Mouse (Mus musculus) gastrocnemius, adult 8-10 months (tissue): ENCODE results near the gene Olfr666. TPM values are rescaled to one million over a fixed set of nuclear protein-coding genes. Genes with fewer than 3 reads are reported as not detected.
"Not testable (repeated sequence)": the region's sequence is repeated elsewhere in the genome, so short reads cannot be mapped to it uniquely, and the experiment has no call there.

ENCODE experiments used
- DNase-seq, 2 experiments: peaks; one replicate each; pipeline ENCODE4 v3.0.0; 2022; ENCODE audit warnings: low spot score in 2 of 2
- total RNA-seq, 4 experiments: library from RNA; stranded (reverse); gene quantifications; 2 replicates each; pipeline ENCODE4 v1.2.4; 2022

Olfr666 gene
- total RNA-seq, result not detected

DNA sequence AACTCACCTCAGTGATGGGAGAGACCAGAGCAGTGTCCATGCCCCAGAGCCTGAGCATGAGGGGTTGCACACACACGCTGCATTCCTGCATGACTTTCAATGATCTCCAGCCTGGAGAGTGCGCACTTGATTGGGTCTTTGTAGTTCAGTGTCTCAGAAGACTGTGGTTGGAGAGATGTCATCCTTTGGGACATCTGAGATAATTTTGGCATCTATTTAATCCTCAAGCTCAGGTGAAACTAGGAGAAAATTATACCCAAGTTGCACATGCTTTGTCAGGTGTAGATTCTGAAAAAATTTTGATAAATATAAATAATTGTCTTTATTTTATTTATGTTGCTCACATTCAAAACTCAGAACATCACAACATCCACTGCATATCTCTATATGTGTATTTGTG lies at the start of gene Olfr666:
Gene Olfr666 (minus strand): TSS at position 101 of the 400 bp plus-strand sequence.
- no peak for DNase-seq

DNA sequence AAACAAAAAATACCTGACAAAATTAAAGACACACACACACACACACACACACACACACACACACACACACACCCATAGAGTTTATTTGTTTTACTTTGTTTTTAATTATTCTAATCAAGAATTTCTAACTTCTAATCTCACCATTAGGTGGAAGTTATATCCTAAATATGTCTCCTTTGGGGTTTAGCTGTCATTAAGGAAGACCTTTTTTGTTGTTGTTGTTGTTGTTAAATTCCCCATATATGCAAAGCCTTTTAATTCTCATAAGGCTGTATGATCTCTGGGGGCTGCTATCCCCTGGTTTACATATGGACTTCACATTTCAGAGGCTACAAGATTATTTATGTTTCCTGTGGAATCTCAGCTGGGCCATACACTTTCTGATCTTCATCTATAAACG lies 38.2 kb upstream of the Olfr666 start, which contains the start of gene Olfr669:
Gene Olfr669 (plus strand): TSS at position 301 of the 400 bp plus-strand sequence.
- DNase-seq, result no peak

DNA sequence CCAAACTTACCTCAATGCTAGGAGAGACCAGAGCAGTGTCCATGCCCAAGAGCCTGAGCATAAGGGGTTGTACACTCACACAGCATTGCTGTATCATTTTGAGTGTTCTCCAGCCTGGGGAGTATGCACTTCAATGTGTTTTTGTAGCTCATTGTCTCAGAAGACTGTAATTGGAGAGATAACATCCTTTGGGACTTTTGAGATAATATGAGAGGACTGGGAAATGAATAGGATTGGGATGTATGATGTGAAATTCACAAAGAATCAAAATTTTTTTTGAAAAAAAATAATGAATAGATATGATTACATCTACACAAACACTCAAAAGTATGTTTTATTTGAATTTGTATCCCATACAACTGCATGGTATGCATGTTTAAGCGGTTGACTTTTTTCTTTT lies 32.2 kb upstream of the Olfr666 start, which contains the start of gene Olfr668:
Gene Olfr668 (minus strand): TSS at position 101 of the 400 bp plus-strand sequence.
- no peak for DNase-seq

DNA sequence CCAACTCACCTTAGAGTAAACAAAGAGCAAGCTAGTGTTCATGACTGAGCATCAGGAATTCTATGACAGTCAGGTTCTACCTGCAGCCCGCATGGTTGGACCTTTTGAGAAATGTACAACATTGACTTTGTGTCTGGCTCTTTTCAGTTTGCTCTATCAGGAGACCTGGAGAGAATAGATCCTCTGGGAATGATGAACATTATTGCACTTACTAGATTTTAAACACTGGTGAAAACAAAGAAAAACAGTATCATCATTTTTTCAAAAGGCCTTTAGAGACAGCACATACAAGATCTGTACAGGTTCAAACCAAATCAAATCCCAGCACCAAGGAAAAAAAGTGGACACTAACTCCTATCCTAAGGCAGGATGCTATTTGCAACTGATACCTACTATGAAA lies 25.6 kb upstream of the Olfr666 start, which contains the start of gene Olfr667:
Gene Olfr667 (minus strand): TSS at position 101 of the 400 bp plus-strand sequence.
- DNase-seq, result no peak

DNA sequence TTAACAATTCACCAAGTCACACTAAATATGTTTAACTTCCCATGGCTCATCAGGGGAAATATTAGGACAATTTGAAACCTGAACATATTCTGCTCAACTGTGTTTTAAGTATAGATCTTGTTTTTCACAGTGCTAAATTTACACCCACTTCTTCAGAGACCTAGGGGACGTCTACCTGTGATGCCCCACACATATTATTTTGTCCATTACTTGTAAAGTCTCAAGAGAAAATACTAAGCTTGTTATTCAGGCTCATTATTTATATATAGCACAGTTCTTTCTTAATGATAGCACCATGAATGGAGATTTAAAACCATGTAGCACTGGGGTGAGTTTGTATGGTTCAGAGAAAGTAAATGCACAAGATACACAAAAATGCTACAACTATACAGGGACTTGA lies 18.0 kb downstream of the Olfr666 start, which contains the start of gene Olfr665:
Gene Olfr665 (plus strand): TSS at position 301 of the 400 bp plus-strand sequence.
- DNase-seq, result no peak

DNA sequence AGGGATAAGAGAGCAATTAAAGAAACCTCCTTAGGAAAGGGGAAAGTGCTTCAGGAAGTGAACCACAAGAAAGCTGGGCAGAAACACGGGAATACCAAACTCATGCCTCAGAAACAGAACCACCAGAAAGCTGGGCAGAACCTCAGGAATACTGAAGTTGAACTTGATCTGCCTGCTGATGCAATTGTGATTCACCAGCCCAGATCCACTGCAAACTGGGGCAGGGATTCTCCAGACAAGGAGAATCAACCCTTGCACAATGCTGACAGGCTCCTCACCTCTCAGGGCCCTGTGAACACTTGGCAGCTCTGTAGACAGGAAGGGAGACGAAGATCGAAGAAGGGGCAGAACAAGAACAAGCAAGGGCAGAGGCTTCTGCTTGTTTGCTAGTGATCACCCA lies 34.4 kb downstream of the Olfr666 start:
- DNase-seq, result no peak

DNA sequence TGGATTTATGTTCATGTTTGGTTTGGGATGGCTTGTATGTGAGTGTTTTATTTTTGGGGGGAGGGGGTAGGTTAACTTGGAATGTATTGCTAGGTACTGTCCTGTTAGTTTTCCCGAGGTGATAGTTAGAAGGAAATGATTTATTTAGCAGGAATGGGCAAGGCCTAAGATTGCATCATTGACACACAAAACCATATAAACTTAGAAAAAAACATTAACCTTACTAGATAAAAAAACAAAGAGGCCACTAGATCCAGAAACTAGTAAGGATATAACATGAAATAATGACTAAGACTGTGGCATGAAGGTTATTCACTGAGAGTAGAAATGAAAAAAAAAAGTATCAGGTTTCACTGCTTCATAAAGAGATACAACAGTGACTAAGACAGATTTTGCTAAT lies 38.1 kb downstream of the Olfr666 start:
- DNase-seq, result no peak

DNA sequence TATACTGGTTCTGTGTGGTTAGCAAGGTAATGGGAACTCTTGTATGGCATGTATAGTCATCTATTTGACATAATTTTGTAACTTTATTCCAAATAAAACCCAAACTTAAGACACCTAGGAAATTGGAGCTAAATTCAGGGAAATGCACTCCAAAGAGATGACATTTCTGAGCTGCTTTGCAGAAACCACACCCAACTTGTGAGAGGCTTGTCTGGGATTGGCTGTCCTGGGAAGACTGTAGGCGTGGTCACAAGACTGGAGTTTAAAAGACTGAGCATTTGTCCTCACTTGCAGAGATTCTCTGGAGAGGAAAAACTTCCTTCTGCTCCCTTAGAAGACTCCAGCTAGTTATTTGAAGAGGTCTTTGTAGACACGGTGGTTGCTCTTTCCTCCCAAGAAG lies 39.0 kb downstream of the Olfr666 start, which contains the start of gene Usp17la:
Gene Usp17la (plus strand): TSS at position 301 of the 400 bp plus-strand sequence.
- not testable (repeated sequence) for DNase-seq

DNA sequence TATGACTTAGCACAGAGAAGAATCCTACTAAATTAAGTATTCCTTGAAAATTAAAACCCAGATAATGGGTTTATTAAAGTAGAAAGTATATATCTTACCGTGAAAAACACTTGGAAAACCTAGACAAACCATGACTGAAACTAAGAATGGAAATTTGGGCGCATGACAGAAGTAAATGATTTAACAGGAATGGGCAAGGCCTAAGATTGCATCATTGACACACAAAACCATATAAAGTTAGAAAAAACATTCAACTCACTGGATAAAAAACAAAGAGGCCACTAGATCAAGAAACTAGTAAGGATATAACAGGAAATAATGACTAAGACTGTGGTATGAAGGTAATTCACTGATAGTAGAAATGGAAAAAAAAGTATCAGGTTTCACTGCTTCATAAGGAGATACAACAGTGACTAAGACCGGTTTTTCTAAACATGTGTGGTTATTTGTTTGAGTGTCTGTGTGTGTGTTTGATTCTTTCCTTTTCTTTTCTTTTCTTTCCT lies 40.5 kb downstream of the Olfr666 start:
- DNase-seq, result no peak

DNA sequence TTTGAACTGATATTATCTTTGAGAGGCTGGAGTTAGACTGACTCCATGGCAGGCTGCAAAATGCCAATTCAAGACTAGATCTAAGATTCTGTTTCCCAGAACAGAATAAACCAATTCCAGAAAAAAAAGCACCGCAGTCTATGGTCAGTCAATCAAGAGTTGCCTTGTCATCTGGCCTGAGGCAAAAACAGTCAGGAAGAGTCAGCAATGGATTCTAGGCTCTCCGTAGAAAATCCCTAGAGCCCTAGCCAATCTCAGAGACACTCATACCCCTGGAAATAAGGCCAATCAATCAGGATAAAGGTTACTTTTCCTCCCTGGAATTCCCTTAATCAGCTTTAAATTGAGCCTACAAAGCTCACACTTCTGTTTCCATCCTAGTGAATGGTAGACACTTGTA lies 44.2 kb downstream of the Olfr666 start:
- not testable (repeated sequence) for DNase-seq

DNA sequence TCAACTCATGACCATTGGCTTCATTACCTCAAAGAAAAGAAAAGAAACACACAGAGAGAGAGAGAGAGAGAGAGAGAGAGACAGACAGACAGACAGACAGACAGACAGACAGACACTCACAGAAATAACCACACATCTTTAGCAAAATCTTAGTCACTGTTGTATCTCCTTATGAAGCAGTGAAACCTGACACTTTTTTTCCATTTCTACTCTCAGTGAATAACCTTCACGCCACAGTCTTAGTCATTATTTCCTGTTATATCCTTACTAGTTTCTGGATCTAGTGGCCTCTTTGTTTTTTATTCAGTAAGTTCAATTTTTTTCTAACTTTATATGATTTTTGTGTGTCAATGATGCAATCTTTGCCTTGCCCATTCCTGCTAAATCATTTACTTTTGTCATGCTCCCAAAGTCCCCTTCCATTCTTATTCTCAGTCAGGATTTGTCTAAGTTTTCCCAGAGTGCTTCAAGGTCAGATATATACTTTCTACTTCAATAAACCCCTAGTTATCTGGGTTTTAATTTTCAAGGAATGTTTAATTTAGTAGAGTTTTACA lies 51.9 kb downstream of the Olfr666 start:
- no peak for DNase-seq

DNA sequence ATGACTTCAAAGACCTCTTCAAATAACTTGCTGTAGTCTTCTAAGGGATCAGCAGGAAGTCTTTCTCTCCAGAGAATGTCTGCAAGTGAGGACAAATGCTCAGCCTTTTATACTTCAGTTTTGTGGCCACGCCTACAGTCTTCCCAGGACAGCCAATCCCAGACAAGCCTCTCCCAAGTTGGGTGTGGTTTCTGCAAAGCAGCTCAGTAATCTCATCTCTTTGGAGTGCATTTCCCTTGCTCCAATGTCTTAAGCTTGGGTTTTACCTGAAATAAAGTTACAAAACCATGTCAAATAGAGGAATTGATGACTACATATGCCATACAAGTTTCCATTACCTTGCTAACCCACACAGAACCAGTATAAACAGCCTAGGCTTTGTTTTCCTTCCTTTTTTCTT lies 53.2 kb downstream of the Olfr666 start, which contains the start of gene Usp17lb:
Gene Usp17lb (minus strand): TSS at position 101 of the 400 bp plus-strand sequence.
- no peak for DNase-seq

Other genes starting within 250 kb of the Olfr666 start
- not detected for gene Olfr658, start 248.6 kb downstream of the Olfr666 start, total RNA-seq
- not detected for gene Olfr659, start 229.2 kb downstream of the Olfr666 start, total RNA-seq
- gene Olfr661, start 209.5 kb downstream of the Olfr666 start, total RNA-seq, result not detected
- gene Usp17le, start 118.5 kb downstream of the Olfr666 start, total RNA-seq, result not detected
- not detected for gene Usp17lb, start 53.3 kb downstream of the Olfr666 start, total RNA-seq
- gene Usp17la, start 38.9 kb downstream of the Olfr666 start, total RNA-seq, result not detected
- not detected for gene Olfr665, start 17.9 kb downstream of the Olfr666 start, total RNA-seq
- gene Olfr667, start 25.5 kb upstream of the Olfr666 start, total RNA-seq, result not detected
- not detected for gene Olfr668, start 32.1 kb upstream of the Olfr666 start, total RNA-seq
- not detected for gene Olfr669, start 38.3 kb upstream of the Olfr666 start, total RNA-seq
- gene Olfr670, start 66.7 kb upstream of the Olfr666 start, total RNA-seq, result not detected
- gene Olfr671, start 83.2 kb upstream of the Olfr666 start, total RNA-seq, result not detected
- gene Olfr672, start 106.1 kb upstream of the Olfr666 start, total RNA-seq, result not detected
- gene Olfr675, start 132.5 kb upstream of the Olfr666 start, total RNA-seq, result not detected
- not detected for gene Olfr676, start 136.7 kb upstream of the Olfr666 start, total RNA-seq
- not detected for gene Olfr677, start 155.4 kb upstream of the Olfr666 start, total RNA-seq
- not detected for gene Olfr678, start 168.5 kb upstream of the Olfr666 start, total RNA-seq
- gene Olfr679, start 185.3 kb upstream of the Olfr666 start, total RNA-seq, result not detected
- gene Olfr680-ps1, start 196.9 kb upstream of the Olfr666 start, total RNA-seq, result not detected
- not detected for gene Olfr681, start 220.9 kb upstream of the Olfr666 start, total RNA-seq